Mouse (Mus musculus) R1 (cell line): Measurements from ENCODE around the gene Cebpg.

ENCODE experiments used
- DNase-seq: peaks from one replicate; pipeline ENCODE4 v3.0.0-alpha.2; 2018; ENCODE audit warnings: low read depth, low spot score

The Cebpg gene

DNA sequence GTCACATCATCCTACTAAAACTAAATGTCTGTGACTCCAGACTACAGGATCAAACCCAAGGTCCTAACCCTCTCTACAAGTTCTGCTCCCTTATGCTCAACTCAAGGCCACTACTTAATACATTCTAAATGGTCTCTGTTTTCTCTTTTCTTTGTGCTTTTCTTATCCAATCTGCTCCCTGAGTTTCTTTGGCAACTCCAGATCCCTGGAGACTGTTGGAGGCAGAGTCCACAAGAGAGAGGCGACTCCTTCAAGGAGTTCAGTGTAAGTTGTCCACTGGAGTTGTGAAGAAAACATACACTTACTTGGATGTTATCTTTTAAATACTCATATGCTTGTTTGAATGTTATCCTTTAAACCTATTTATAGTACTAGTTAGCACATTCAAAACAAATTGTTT lies 2.1 kb downstream of the Cebpg start:
- no peak for DNase-seq

- no peak for DNase-seq
Observed at GRCm38 (mm10) chr7:35053161-35053560, 3.2 kb downstream of the Cebpg start.

- DNase-seq = no peak
Observed at GRCm38 (mm10) chr7:35050540-35050939, 5.8 kb downstream of the Cebpg start.

DNA sequence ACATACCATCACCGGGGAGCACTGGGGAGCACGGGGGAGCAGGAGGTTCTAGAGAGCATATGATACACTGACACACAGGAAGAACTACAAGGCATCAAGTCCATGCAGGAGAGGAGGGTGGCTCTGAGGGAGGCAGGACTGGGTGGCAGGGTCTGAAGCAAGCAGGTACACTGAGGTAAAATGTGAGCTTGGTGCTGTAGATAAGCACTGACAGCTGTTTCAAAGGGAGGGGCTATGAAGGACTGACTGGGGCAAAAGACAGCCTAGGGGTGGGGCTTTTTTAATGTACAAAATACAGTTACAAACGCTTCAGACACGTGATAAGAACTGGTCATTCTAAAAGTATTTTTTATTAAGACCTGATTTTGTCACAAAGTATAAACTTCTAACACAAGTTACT lies 10.3 kb downstream of the Cebpg start:
- no peak for DNase-seq

DNA sequence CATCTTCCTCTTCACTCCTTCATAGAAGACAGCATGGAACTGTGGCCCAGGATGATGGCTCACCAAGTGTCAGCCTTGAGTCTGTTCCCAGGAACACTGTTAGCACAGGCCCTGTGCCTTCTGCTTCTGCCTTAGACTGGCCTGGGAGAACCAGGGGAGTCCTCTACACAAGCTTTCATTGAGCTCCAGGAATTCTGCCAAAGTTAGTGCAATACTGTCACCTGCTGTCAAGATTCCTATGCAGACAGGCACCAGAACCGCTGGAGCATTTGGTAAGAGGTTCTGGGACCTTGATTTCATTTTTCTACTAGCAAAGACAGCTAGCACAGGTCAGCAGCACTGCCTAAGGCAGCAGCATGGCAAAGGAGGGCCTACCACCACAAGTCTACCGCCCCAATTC lies 11.7 kb downstream of the Cebpg start:
- no peak for DNase-seq

GRCm38 (mm10) chr7:35043266-35043817 lies 13.0 kb downstream of the Cebpg start:
- no peak for DNase-seq

- DNase-seq = no peak
Observed at GRCm38 (mm10) chr7:35042759-35043217, 13.6 kb downstream of the Cebpg start.

DNA sequence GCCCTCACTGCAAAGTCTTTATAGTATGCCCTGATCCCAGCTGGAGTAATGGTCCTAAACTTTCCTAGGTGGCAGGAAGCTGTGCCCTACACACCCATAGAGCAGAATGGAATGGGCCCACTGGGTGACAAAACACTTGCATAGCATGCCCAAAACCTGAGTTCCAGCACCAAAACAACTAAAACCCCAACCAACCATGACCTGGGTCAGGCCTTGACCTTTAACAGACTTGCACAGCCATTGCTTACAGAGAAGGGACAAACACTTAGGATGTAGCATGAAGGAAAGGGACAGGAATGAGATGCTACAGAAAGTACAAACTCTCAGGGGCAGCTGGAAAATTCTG lies 14.2 kb downstream of the Cebpg start:
- no peak for DNase-seq

GRCm38 (mm10) chr7:35041286-35042208 lies 14.8 kb downstream of the Cebpg start:
- no peak for DNase-seq

- DNase-seq = no peak
Observed at GRCm38 (mm10) chr7:35040176-35040972, 16.0 kb downstream of the Cebpg start.

DNA sequence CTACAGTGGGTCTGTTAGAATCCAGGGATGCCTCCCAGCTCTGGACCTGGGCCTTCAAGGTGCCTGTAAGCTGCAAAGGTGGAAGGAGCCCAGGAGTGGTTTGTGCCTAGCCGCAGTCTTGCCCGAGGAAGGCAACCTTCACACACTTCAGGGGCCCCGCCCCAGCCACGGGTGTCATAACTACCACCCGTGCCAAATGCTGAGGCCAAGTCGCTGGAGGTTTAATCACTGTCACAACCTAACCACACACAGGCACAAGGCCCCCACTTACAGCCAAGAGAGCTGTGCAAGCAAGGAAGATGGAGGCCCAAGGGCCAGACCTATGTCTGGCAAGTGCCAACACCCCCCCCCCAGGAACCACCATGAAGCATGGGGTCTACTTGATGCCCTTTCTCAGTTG lies 19.0 kb downstream of the Cebpg start:
- no peak for DNase-seq

DNA sequence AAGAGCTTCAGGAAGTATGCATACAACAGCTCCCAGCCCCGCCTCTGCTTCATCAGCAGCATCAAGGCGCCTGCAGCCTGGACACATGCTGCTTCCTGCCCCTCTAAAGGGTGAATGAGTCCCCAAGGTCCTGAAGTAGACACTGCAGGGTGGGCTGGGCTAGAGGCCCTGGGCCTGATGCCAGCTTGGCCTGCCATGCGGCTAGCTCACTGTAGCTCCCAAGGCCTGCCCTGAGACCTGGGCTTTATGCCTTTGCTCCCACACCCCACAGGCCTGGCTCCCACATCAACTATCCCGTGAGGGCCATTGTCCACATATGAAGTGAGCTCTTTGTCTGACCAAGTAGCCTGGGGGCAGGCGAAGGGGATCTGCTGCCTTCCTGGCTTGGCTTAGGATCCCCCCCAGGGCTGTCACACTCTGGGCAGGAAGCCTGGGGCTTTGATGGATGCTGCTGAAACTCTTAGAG lies 20.1 kb downstream of the Cebpg start:
- DNase-seq = no peak

DNA sequence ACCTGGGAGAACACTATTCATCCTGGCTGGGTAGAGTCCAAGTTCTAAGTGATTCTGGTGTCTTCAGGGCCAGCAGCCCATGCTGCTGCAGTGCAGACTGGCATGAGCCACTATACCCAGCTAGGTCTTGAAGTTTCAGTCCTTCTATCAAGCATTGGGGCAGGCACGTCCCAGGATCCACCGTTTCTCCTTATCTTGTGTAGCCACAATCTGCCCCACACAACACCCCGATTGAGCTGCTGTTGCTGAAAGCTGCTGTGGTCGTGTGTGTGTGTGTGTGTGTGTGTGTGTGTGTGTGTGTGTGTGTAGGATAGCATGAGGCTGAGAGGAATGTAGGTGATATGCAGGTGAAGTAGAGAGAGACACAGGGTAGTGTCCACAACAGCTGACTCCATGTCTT lies 20.8 kb downstream of the Cebpg start:
- no peak for DNase-seq

DNA sequence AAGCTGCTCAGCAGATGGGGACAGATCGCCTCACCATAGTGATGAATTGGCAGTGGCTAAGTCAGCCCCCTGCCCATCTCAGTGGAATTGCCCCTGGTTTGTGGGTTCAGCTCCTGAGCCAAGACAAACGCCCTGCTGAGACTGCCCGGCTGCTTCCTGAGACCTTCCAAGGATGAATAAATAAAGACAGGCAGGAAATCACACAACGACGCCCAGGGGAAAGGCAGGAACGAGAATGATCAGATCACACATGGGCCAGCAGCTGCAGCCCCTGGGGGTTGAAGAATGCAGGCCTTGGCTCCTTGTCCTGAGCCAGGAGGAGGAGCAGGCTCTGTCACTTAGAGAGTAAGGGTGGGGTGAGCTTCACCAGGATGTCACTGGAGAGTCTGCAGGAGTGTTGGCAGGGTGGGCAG lies 21.2 kb downstream of the Cebpg start:
- no peak for DNase-seq

DNA sequence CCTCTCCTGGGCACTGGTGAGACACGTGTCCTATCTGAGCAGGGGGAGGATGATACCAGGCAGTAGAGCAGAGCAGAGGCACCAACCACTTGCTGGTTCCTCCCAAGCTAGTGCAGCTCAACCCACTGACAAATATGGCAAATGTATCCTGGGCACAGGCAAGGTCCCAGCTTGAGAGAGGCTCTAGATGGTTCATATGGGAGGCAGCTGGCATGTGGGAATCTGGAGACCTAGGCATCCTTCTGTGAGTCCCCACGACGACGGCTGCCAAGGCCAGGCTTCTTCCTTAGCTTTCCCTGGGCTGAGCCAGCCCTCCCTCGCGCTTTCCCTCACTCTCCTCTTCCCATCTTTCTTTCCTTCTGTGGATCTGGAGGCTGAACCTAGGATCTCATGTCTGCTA lies 25.8 kb downstream of the Cebpg start:
- no peak for DNase-seq

DNA sequence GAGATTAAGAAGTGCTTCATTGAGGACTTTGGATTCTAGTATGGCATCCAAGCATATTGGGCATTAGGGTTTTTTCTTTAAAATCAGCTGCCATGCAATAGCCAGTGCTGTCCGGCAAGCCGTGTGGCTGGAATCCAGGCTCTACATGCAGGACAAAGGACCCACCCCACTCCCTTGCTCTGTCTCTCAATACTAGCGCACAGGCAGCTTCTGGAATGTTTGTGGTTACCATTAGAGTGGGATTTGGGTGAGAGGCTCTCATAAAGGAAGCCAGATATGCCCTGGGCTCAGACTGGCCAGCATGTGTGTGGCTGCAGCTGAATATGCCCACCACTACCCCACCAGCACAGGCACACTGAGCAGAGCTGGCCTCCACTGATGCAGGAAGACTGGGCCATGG lies 26.7 kb downstream of the Cebpg start:
- no peak for DNase-seq

GRCm38 (mm10) chr7:35029228-35029627 lies 27.1 kb downstream of the Cebpg start:
- no peak for DNase-seq

- no peak for DNase-seq
Observed at GRCm38 (mm10) chr7:35028559-35028958, 27.8 kb downstream of the Cebpg start.

- no peak for DNase-seq
Observed at GRCm38 (mm10) chr7:35027801-35028420, 28.5 kb downstream of the Cebpg start.

GRCm38 (mm10) chr7:35026838-35027291 lies 29.5 kb downstream of the Cebpg start:
- DNase-seq = peak; percentile 64

- DNase-seq = no peak
Observed at GRCm38 (mm10) chr7:35026276-35026630, 30.1 kb downstream of the Cebpg start.
